Mouse (Mus musculus): ENCODE results near the gene Csrp3. TPM values are rescaled to one million over a fixed set of nuclear protein-coding genes. Genes with fewer than 3 reads are reported as not detected.

Gene Csrp3
- polyA plus RNA-seq, 1 experiment from 2014 or later, result 285 TPM

GRCm38 (mm10) chr7:48845213-48845973 lies 2.4 kb downstream of the Csrp3 start:
- no peak overlapping the region for H3K9ac ChIP-seq (ENCODE audit: low read depth, low read length)
- H3K4me3 ChIP-seq (ENCODE audit: low read depth, low read length), result no peak overlapping the region
- 66% methylated on average over 12 of the region's 12 CpGs for WGBS
- no peaks in the 10 kb centered on the region for H3K9me3 ChIP-seq (ENCODE audit: control insufficient read depth, low read length)
- H3K27ac ChIP-seq (replicated peaks; ENCODE audit: low read depth, low read length), result no peak overlapping the region; the same call in 1 of the 2 replicates
- ATAC-seq (ENCODE audit: low read depth), result peak; percentile 83; the same call in 1 of the 2 replicates
- DNase-seq (ENCODE audit: low spot score), result peak; percentile 73
- H3K4me2 ChIP-seq (ENCODE audit: low read depth, low read length), result no peak overlapping the region
- no peaks in the 10 kb centered on the region for H3K4me1 ChIP-seq (ENCODE audit: control insufficient read depth, insufficient read depth, low read length)
- H3K27me3 ChIP-seq (replicated peaks; ENCODE audit: control insufficient read depth, insufficient read depth, low read length), result no peaks in the 10 kb centered on the region
- H3K36me3 ChIP-seq (ENCODE audit: control insufficient read depth, insufficient read depth, low read length), result no peaks in the 10 kb centered on the region

GRCm38 (mm10) chr7:48843541-48843940 lies 4.3 kb downstream of the Csrp3 start:
- H3K4me3 ChIP-seq (ENCODE audit: low read depth, low read length), result no peak overlapping the region
- no peak overlapping the region for H3K4me2 ChIP-seq (ENCODE audit: low read depth, low read length)
- H3K4me1 ChIP-seq (ENCODE audit: control insufficient read depth, insufficient read depth, low read length), result no peaks in the 10 kb centered on the region
- DNase-seq (ENCODE audit: low spot score) (no peak), ATAC-seq (ENCODE audit: low read depth) (no peak)
- no peak overlapping the region for H3K27ac ChIP-seq (replicated peaks; ENCODE audit: low read depth, low read length)
- 87% methylated on average over 5 of the region's 5 CpGs for WGBS
- no peak overlapping the region for H3K9ac ChIP-seq (ENCODE audit: low read depth, low read length)
- H3K36me3 ChIP-seq (ENCODE audit: control insufficient read depth, insufficient read depth, low read length), result no peaks in the 10 kb centered on the region
- no peaks in the 10 kb centered on the region for H3K27me3 ChIP-seq (replicated peaks; ENCODE audit: control insufficient read depth, insufficient read depth, low read length)
- H3K9me3 ChIP-seq (ENCODE audit: control insufficient read depth, low read length), result no peaks in the 10 kb centered on the region

DNA sequence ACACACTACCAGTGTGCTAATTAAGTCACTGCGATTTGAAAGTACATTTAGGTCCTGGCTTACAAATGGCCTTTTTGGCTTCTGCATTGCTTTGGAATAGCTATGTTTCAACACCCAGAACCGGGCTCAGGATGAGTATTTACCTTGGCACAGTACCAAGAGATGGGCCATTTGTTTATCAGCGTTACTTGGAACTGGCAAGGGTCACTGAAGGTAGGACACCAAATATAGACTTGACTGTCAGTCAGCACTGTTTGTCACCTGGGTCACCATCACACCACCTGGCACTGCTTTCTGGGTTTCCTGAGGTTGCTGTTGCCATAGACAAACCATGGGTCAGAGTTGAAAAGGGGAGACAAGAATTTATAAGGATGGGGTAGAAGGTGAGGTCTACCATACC lies 5.5 kb downstream of the Csrp3 start:
- Histone ChIP-seq H3K9ac (ENCODE audit: low read depth, low read length) (no peak overlapping the region), H3K27ac (replicated peaks; ENCODE audit: low read depth, low read length) (no peak overlapping the region), H3K4me2 (ENCODE audit: low read depth, low read length) (no peak overlapping the region), H3K4me3 (ENCODE audit: low read depth, low read length) (no peak overlapping the region), H3K9me3 (ENCODE audit: control insufficient read depth, low read length) (no peaks in the 10 kb centered on the region), H3K4me1 (ENCODE audit: control insufficient read depth, insufficient read depth, low read length) (no peaks in the 10 kb centered on the region), H3K27me3 (replicated peaks; ENCODE audit: control insufficient read depth, insufficient read depth, low read length) (no peaks in the 10 kb centered on the region), H3K36me3 (ENCODE audit: control insufficient read depth, insufficient read depth, low read length) (no peaks in the 10 kb centered on the region)
- DNase-seq (ENCODE audit: low spot score) (no peak), ATAC-seq (ENCODE audit: low read depth) (no peak)
- WGBS, result 70% methylated on average over 3 of the region's 3 CpGs

DNA sequence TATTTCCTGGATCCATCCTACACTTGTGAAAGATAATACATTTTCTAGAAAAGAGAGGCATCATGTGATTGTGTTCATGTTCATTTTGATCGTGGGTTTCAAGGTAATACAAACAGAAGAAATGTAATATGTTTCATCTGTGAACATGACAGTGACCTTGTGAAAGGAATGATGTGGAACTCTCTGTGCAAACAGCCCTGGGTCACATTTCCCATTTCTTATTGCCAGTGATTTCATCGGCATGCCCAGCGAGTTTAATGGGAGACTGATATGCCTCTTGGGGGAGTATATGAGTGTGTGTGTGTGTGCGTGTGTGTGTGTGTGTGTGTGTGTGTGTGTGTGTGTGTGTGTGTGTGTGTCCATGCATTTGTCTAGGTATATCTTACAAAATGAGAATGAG lies 6.3 kb downstream of the Csrp3 start:
- ATAC-seq (ENCODE audit: low read depth), result no peak
- 59% methylated on average over 4 of the region's 4 CpGs for WGBS
- DNase-seq (ENCODE audit: low spot score), result no peak

DNA sequence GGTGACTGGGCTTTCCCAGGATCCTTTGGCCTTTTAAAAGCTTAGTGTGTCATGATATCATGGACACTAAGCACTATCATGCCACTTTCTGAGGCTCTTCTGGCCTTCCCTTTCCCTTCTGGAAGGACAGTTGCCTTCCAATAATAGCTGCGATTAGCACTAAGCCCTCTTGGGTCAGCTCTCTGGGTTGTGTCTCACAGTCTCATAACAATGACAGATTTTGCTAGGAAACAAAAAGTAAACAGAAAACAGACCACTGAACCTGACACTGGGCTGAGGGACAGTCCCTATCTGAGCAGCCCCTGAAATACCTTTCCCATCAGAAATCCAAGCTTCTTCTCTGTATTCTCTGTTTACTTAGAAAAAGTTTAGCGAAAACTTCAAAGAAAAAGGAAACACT lies 7.3 kb downstream of the Csrp3 start:
- Histone ChIP-seq H3K9me3 (ENCODE audit: control insufficient read depth, low read length) (no peaks in the 10 kb centered on the region), H3K4me2 (ENCODE audit: low read depth, low read length) (no peak overlapping the region), H3K36me3 (ENCODE audit: control insufficient read depth, insufficient read depth, low read length) (no peaks in the 10 kb centered on the region), H3K9ac (ENCODE audit: low read depth, low read length) (no peak overlapping the region), H3K4me1 (ENCODE audit: control insufficient read depth, insufficient read depth, low read length) (no peaks in the 10 kb centered on the region), H3K27me3 (replicated peaks; ENCODE audit: control insufficient read depth, insufficient read depth, low read length) (no peaks in the 10 kb centered on the region), H3K4me3 (ENCODE audit: low read depth, low read length) (no peak overlapping the region), H3K27ac (replicated peaks; ENCODE audit: low read depth, low read length) (no peak overlapping the region)
- WGBS, result 85% methylated on average over 2 of the region's 2 CpGs
- ATAC-seq (ENCODE audit: low read depth) (0 out of 2 replicates have a peak, but pooled peaks have one; percentile 33), DNase-seq (ENCODE audit: low spot score) (no peak)

More for the DNA sequence above, 6.3 kb downstream of the Csrp3 start:
- H3K9ac ChIP-seq (ENCODE audit: low read depth, low read length), result no peak overlapping the region
- no peaks in the 10 kb centered on the region for H3K27me3 ChIP-seq (replicated peaks; ENCODE audit: control insufficient read depth, insufficient read depth, low read length)
- no peak overlapping the region for H3K27ac ChIP-seq (replicated peaks; ENCODE audit: low read depth, low read length)
- H3K4me1 ChIP-seq (ENCODE audit: control insufficient read depth, insufficient read depth, low read length), result no peaks in the 10 kb centered on the region
- H3K36me3 ChIP-seq (ENCODE audit: control insufficient read depth, insufficient read depth, low read length), result no peaks in the 10 kb centered on the region
- H3K4me3 ChIP-seq (ENCODE audit: low read depth, low read length), result no peak overlapping the region
- H3K9me3 ChIP-seq (ENCODE audit: control insufficient read depth, low read length), result no peaks in the 10 kb centered on the region
- H3K4me2 ChIP-seq (ENCODE audit: low read depth, low read length), result no peak overlapping the region

DNA sequence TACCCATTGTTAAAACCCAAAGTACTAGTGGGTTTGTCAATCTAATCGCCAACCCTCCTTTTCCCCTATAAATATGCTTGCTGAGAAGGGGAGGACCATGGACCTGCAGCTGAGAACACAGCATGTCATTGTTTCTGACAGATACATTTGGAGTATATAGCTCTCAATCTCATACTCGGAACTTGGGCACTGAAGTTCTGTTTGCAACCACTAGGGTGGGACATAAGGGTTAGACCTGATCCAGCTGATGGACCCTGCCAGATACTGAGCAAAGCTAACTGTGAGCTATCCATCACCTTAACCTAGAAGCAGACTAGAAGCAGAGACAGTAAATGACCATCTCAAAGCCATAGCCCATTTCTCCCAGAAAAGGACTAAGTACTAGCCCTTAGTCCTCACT lies 9.4 kb downstream of the Csrp3 start:
- 62% methylated on average over 2 of the region's 2 CpGs for WGBS
- no peaks in the 10 kb centered on the region for H3K36me3 ChIP-seq (ENCODE audit: control insufficient read depth, insufficient read depth, low read length)
- no peak overlapping the region for H3K27ac ChIP-seq (replicated peaks; ENCODE audit: low read depth, low read length)
- H3K4me2 ChIP-seq (ENCODE audit: low read depth, low read length), result no peak overlapping the region
- H3K4me1 ChIP-seq (ENCODE audit: control insufficient read depth, insufficient read depth, low read length), result no peaks in the 10 kb centered on the region
- no peak for ATAC-seq (ENCODE audit: low read depth)
- no peak for DNase-seq (ENCODE audit: low spot score)
- H3K9ac ChIP-seq (ENCODE audit: low read depth, low read length), result no peak overlapping the region
- no peaks in the 10 kb centered on the region for H3K27me3 ChIP-seq (replicated peaks; ENCODE audit: control insufficient read depth, insufficient read depth, low read length)
- H3K9me3 ChIP-seq (ENCODE audit: control insufficient read depth, low read length), result no peaks in the 10 kb centered on the region
- no peak overlapping the region for H3K4me3 ChIP-seq (ENCODE audit: low read depth, low read length)

DNA sequence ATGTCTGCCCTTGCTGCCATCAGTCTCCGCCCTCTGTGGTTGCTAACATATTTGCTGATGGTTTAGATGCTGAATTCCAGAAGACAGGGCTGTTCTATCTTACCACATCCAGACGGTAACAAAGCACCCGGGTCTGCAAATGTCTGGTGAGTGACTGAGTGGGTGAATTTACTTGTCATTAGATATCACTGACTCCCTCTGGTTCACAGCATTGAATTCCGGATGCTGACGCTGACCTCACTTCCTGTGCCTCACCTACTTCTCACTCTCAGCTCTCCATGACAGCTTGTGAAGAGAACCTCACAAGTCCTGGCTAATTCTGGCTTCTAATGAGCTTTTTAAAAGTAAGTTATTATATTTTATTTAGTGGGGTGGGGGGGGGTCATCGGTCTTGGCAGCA lies 10.9 kb downstream of the Csrp3 start:
- H3K27ac ChIP-seq (replicated peaks; ENCODE audit: low read depth, low read length), result no peak overlapping the region
- H3K36me3 ChIP-seq (ENCODE audit: control insufficient read depth, insufficient read depth, low read length), result no peaks in the 10 kb centered on the region
- H3K9me3 ChIP-seq (ENCODE audit: control insufficient read depth, low read length), result no peaks in the 10 kb centered on the region
- no peak overlapping the region for H3K4me3 ChIP-seq (ENCODE audit: low read depth, low read length)
- H3K4me1 ChIP-seq (ENCODE audit: control insufficient read depth, insufficient read depth, low read length), result no peaks in the 10 kb centered on the region
- H3K4me2 ChIP-seq (ENCODE audit: low read depth, low read length), result no peak overlapping the region
- no peaks in the 10 kb centered on the region for H3K27me3 ChIP-seq (replicated peaks; ENCODE audit: control insufficient read depth, insufficient read depth, low read length)
- ATAC-seq (ENCODE audit: low read depth), result no peak
- no peak for DNase-seq (ENCODE audit: low spot score)
- H3K9ac ChIP-seq (ENCODE audit: low read depth, low read length), result no peak overlapping the region
- WGBS, result 67% methylated on average over 6 of the region's 6 CpGs

GRCm38 (mm10) chr7:48834989-48835626 lies 12.7 kb downstream of the Csrp3 start:
- DNase-seq (ENCODE audit: low spot score) (no peak), ATAC-seq (ENCODE audit: low read depth) (no peak)
- Histone ChIP-seq H3K27me3 (replicated peaks; ENCODE audit: control insufficient read depth, insufficient read depth, low read length) (no peaks in the 10 kb centered on the region), H3K4me1 (ENCODE audit: control insufficient read depth, insufficient read depth, low read length) (no peaks in the 10 kb centered on the region), H3K9me3 (ENCODE audit: control insufficient read depth, low read length) (no peaks in the 10 kb centered on the region), H3K36me3 (ENCODE audit: control insufficient read depth, insufficient read depth, low read length) (no peaks in the 10 kb centered on the region), H3K27ac (replicated peaks; ENCODE audit: low read depth, low read length) (no peak overlapping the region), H3K4me2 (ENCODE audit: low read depth, low read length) (no peak overlapping the region), H3K4me3 (ENCODE audit: low read depth, low read length) (no peak overlapping the region), H3K9ac (ENCODE audit: low read depth, low read length) (no peak overlapping the region)
- WGBS, result 75% methylated on average over 12 of the region's 12 CpGs
